Mouse (Mus musculus) erythroid progenitor cell, adult 5-6 weeks (primary cell): ENCODE measurements around the gene Gm11168. TPM values are rescaled to one million over a fixed set of nuclear protein-coding genes. Genes with fewer than 3 reads are reported as not detected.
"Not testable (repeated sequence)": the region's sequence is repeated elsewhere in the genome, so short reads cannot be mapped to it uniquely, and the experiment has no call there.

Experiments used
- ATAC-seq: replicated peaks from 2 replicates; pipeline ENCODE4 v1.8.0; 2016; ENCODE audit warnings: moderate number of reproducible peaks, mild to moderate bottlenecking, moderate TSS enrichment, inconsistent platforms; ENCODE audit not compliant: poor library complexity, low FRiP score, severe bottlenecking
- total RNA-seq, 2 experiments: library from RNA; stranded (forward) in 1 of 2; stranded (reverse) in 1 of 2; fragments of 150-400 nt in 1 of 2; fragments of 186-747, 209-891 nt in 1 of 2; gene quantifications; 2 replicates each; pipeline versions ENCODE4 v1.2.3 to v1.2.4; 2015 to 2017; ENCODE audit warnings: low replicate concordance in 2 of 2

Gm11168 gene
- total RNA-seq, 2 experiments from 2014 or later = not detected

- ATAC-seq = not testable (repeated sequence)
Measured at GRCm38 (mm10) chr9:3023985-3024648, 21.0 kb downstream of the Gm11168 start.

DNA sequence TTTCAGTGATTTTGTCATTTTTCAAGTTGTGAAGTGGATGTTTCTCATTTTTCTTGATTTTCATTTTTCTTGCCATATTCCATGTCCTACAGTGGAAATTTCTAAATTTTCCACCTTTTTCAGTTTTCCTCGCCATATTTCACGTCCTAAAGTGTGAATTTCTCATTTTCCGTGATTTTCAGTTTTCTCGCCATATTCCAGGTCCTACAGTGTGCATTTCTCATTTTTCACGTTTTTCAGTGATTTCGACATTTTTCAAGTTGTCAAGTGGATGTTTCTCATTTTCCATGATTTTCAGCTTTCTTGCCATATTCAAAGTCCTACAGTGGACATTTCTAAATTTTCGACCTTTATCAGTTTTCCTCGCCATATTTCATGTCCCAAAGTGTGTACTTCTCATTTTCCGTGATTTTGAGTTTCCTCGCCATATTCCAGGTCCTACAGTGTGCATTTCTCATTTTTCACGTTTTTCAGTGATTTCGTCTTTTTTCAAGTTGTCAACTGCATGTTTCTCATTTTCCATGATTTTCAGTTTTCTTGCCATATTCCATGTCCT is 21.8 kb downstream of the Gm11168 start, which contains the start of gene Gm10717:
Gm10717 (plus strand) TSS at position 506 of the 556 bp plus-strand sequence.
- not testable (repeated sequence) for ATAC-seq

DNA sequence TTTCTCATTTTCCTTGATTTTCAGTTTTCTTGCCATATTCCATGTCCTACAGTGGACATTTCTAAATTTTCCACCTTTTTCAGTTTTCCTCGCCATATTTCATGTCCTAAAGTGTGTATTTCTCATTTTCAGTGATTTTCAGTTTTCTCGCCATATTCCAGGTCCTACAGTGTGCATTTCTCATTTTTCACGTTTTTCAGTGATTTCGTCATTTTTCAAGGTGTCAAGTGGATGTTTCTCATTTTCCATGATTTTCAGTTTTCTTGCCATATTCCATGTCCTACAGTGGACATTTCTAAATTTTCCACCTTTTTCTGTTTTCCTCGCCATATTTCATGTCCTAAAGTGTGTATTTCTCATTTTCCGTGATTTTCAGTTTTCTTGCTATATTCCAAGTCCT is 22.5 kb downstream of the Gm11168 start:
- not testable (repeated sequence) for ATAC-seq

DNA sequence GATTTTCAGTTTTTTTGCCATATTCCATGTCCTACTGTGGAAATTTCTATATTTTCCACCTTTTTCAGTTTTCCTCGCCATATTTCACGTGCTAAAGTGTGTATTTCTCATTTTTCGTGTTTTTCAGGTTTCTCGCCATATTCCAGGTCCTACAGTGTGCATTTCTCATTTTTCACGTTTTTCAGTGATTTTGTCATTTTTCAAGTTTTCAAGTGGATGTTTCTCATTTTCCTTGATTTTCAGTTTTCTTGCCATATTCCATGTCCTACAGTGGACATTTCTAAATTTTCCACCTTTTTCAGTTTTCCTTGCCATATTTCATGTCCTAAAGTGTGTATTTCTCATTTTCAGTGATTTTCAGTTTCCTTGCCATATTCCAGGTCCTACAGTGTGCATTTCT is 23.0 kb downstream of the Gm11168 start:
- not testable (repeated sequence) for ATAC-seq

GRCm38 (mm10) chr9:3026741-3027140 is 23.6 kb downstream of the Gm11168 start:
- ATAC-seq = not testable (repeated sequence)

DNA sequence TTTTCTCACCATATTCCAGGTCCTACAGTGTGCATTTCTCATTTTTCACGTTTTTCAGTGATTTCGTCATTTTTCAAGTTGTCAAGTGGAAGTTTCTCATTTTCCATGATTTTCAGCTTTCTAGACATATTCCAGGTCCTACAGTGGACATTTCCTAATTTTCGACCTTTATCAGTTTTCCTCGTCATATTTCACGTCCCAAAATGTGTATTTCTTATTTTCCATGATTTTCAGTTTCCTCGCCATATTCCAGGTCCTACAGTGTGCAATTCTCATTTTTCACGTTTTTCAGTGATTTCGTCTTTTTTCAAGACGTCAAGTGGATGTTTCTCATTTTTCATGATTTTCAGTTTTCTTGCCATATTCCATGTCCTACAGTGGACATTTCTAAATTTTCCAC is 24.1 kb downstream of the Gm11168 start:
- ATAC-seq = not testable (repeated sequence)

DNA sequence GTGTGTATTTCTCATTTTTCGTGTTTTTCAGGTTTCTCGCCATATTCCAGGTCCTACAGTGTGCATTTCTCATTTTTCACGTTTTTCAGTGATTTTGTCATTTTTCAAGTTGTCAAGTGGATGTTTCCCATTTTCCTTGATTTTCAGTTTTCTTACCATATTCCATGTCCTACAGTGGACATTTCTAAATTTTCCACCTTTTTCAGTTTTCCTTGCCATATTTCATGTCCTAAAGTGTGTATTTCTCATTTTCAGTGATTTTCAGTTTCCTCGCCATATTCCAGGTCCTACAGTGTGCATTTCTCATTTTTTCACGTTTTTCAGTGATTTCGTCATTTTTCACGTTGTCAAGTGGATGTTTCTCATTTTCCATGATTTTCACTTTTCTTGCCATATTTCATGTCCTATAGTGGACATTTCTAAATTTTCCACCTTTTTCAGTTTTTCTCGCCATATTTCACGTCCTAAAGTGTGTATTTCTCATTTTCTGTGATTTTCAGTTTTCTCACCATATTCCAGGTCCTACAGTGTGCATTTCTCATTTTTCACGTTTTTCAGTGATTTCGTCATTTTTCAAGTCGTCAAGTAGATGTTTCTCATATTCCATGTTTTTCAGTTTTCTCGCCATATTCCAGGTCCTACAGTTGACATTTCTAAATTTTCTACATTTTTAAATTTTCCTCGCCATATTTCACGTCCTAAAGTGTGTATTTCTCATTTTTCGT is 26.3 kb downstream of the Gm11168 start:
- not testable (repeated sequence) for ATAC-seq

GRCm38 (mm10) chr9:3030677-3031318 is 27.7 kb downstream of the Gm11168 start:
- not testable (repeated sequence) for ATAC-seq

DNA sequence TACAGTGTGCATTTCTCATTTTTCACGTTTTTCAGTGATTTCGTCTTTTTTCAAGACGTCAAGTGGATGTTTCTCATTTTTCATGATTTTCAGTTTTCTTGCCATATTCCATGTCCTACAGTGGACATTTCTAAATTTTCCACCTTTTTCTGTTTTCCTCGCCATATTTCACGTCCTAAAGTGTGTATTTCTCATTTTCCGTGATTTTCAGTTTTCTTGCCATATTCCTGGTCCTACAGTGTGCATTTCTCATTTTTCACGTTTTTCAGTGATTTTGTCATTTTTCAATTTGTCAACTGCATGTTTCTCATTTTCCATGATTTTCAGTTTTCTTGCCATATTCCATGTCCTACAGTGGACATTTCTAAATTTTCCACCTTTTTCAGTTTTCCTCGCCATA is 31.2 kb downstream of the Gm11168 start, which contains the start of gene Gm17535:
Gm17535 (plus strand) TSS at position 301 of the 400 bp plus-strand sequence.
- ATAC-seq = not testable (repeated sequence)

- ATAC-seq = not testable (repeated sequence)
Measured at GRCm38 (mm10) chr9:3036577-3036976, 33.4 kb downstream of the Gm11168 start, which contains the start of gene Gm10715. Gene Gm10715 (plus strand): TSS chr9:3036877.

- not testable (repeated sequence) for ATAC-seq
Measured at GRCm38 (mm10) chr9:3038161-3038560, 35.0 kb downstream of the Gm11168 start.

Other genes with a start within 250 kb of the Gm11168 start
- gene Gm10722, start 2.4 kb upstream of the Gm11168 start, total RNA-seq (2015; ENCODE audit: low replicate concordance) = not detected in 2 replicates
- gene Gm10722, start 2.4 kb upstream of the Gm11168 start, total RNA-seq (2017; ENCODE audit: low replicate concordance) = not detected in 2 replicates
- gene Gm10721, start 9.8 kb downstream of the Gm11168 start, total RNA-seq (2015; ENCODE audit: low replicate concordance) = not detected in 2 replicates
- 0.51 TPM in 1 of 2 replicates, not detected in the other for gene Gm10721, start 9.8 kb downstream of the Gm11168 start, total RNA-seq (2017; ENCODE audit: low replicate concordance)
- not detected in 2 replicates for gene Gm10720, start 12.3 kb downstream of the Gm11168 start, total RNA-seq (2015; ENCODE audit: low replicate concordance)
- gene Gm10720, start 12.3 kb downstream of the Gm11168 start, total RNA-seq (2017; ENCODE audit: low replicate concordance) = 1.3 TPM in 1 of 2 replicates, not detected in the other
- not detected in 2 replicates for gene Gm10719, start 14.1 kb downstream of the Gm11168 start, total RNA-seq (2015; ENCODE audit: low replicate concordance)
- gene Gm10719, start 14.1 kb downstream of the Gm11168 start, total RNA-seq (2017; ENCODE audit: low replicate concordance) = 18.1 and 20.0 TPM in 2 replicates
- 7.2 TPM in 1 of 2 replicates, not detected in the other for gene Gm10718, start 20.2 kb downstream of the Gm11168 start, total RNA-seq (2015; ENCODE audit: low replicate concordance)
- gene Gm10718, start 20.2 kb downstream of the Gm11168 start, total RNA-seq (2017; ENCODE audit: low replicate concordance) = 7.4 and 10.2 TPM in 2 replicates
- 4.6 TPM in 1 of 2 replicates, not detected in the other for gene Gm10717, start 22.1 kb downstream of the Gm11168 start, total RNA-seq (2015; ENCODE audit: low replicate concordance)
- 11.3 and 12.7 TPM in 2 replicates for gene Gm10717, start 22.1 kb downstream of the Gm11168 start, total RNA-seq (2017; ENCODE audit: low replicate concordance)
- not detected in 2 replicates for gene Gm17535, start 31.3 kb downstream of the Gm11168 start, total RNA-seq (2015; ENCODE audit: low replicate concordance)
- 1.5 TPM in 1 of 2 replicates, not detected in the other for gene Gm17535, start 31.3 kb downstream of the Gm11168 start, total RNA-seq (2017; ENCODE audit: low replicate concordance)
- not detected in 2 replicates for gene Gm10715, start 33.5 kb downstream of the Gm11168 start, total RNA-seq (2015; ENCODE audit: low replicate concordance)
- gene Gm10715, start 33.5 kb downstream of the Gm11168 start, total RNA-seq (2017; ENCODE audit: low replicate concordance) = 3.3 TPM in 1 of 2 replicates, not detected in the other